Mouse (Mus musculus) E14TG2a.4 (cell line): ENCODE results near the gene Olfr1471.
"Not testable (repeated sequence)": the region's sequence is repeated elsewhere in the genome, so short reads cannot be mapped to it uniquely, and the experiment has no call there.

Source experiments
- H3K27me3 ChIP-seq: 2 replicates; pipeline ENCODE4 v1.6.1; 2014; ENCODE audit warnings: low read length, control low read depth; ENCODE audit not compliant: insufficient read depth
- H3K36me3 ChIP-seq: 2 replicates; pipeline ENCODE4 v1.6.1; 2014; ENCODE audit warnings: low read length, control low read depth; ENCODE audit not compliant: insufficient read depth
- H3K4me1 ChIP-seq: replicated peaks from 2 replicates; pipeline ENCODE4 v1.6.1; 2014; ENCODE audit warnings: low read depth, low read length, control low read depth
- H3K4me3 ChIP-seq: replicated peaks from 2 replicates; pipeline ENCODE4 v1.5.1; 2014; ENCODE audit warnings: mild to moderate bottlenecking, low read length
- H3K9me3 ChIP-seq: 2 replicates; pipeline ENCODE4 v1.6.1; 2014; ENCODE audit warnings: low read length, control low read depth
- CTCF ChIP-seq: conservative IDR thresholded peaks from 2 replicates; pipeline ENCODE4 v1.5.1; 2014; ENCODE audit warnings: low read length
- NANOG ChIP-seq: IDR thresholded peaks from 2 replicates; pipeline ENCODE4 v1.6.1; 2014; ENCODE audit warnings: borderline replicate concordance, low read length, mixed read lengths
- POU5F1 ChIP-seq: IDR thresholded peaks from 2 replicates; pipeline ENCODE4 v1.6.1; 2014; ENCODE audit warnings: low read length, borderline replicate concordance

Gene Olfr1471

GRCm38 (mm10) chr19:13443109-13443508, at the start of gene Olfr1471:
Gene Olfr1471 (plus strand): TSS chr19:13443409.
- not testable (repeated sequence) for H3K36me3 ChIP-seq, H3K27me3 ChIP-seq, H3K9me3 ChIP-seq, H3K4me1 ChIP-seq, H3K4me3 ChIP-seq

GRCm38 (mm10) chr19:13407549-13407948, 35.7 kb upstream of the Olfr1471 start, which contains the start of gene Olfr1469:
Gene Olfr1469 (plus strand): TSS chr19:13407849.
- no peaks in the 10 kb centered on the region for H3K36me3 ChIP-seq
- no peaks in the 10 kb centered on the region for H3K27me3 ChIP-seq

DNA sequence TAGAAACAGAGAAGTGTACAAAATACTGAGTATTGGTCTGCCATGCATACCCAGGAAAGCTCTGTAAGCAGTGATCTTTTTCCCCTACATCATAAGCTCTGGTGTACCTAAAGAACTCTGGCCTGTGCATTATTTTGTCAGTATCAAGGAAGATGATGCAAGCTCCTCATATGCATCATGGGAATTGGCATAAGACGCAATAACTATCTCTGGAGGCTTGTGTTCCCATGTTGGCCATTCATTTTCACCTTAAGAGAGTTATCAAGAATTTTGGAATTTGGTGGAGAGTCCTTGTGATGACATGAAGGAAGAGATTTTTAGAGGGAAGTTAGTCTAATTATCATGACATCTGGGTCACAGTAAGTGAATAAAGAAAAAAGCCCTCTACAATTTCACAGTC, 12.8 kb downstream of the Olfr1471 start, which contains the start of gene Olfr1472:
Olfr1472 (minus strand) TSS at position 101 of the 400 bp plus-strand sequence.
- Histone ChIP-seq H3K9me3 (peaks cover 7% of the 10 kb centered on the region; the same call in 1 of the 2 replicates), H3K4me1 (no peaks in the 10 kb centered on the region), H3K36me3 (no peaks in the 10 kb centered on the region), H3K4me3 (no peak within 1 kb of the TSS), H3K27me3 (no peaks in the 10 kb centered on the region)
- TF ChIP-seq CTCF: no peak
- TF ChIP-seq NANOG: no peak
- TF ChIP-seq POU5F1: no peak

More at GRCm38 (mm10) chr19:13407549-13407948, 35.7 kb upstream of the Olfr1471 start, which contains the start of gene Olfr1469:
- no peak for TF ChIP-seq POU5F1
- no peak for TF ChIP-seq CTCF
- TF ChIP-seq NANOG: no peak
- no peaks in the 10 kb centered on the region for H3K4me1 ChIP-seq
- no peaks in the 10 kb centered on the region for H3K9me3 ChIP-seq
- no peak within 1 kb of the TSS for H3K4me3 ChIP-seq

- not testable (repeated sequence) for H3K4me3 ChIP-seq, H3K4me1 ChIP-seq, H3K27me3 ChIP-seq, H3K36me3 ChIP-seq, H3K9me3 ChIP-seq
Observed at GRCm38 (mm10) chr19:13469265-13469664, 26.1 kb downstream of the Olfr1471 start, which contains the start of gene Olfr1474. Gene Olfr1474 (plus strand): TSS chr19:13469565.

DNA sequence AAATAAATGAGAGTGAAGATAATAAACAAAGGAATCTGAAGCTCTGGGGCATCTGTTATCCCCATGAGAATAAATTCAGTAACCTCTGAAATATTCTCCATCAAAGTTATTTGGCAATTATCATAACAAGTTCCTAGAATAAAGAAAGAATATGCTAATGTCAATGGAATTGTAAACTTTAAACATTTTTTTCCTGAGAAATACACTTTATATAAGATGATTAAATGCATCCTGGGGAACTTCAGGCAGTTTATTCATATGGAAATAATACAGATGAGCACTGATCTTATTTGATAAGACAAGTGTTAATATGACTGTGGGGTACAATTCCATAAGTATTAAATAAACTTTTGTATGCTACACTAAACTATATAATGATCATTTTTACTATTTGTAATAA, 36.9 kb downstream of the Olfr1471 start, which contains the start of gene Olfr1475:
Olfr1475 (minus strand) TSS at position 101 of the 400 bp plus-strand sequence.
- Histone ChIP-seq H3K4me3 (no peak within 1 kb of the TSS), H3K36me3 (no peaks in the 10 kb centered on the region), H3K27me3 (no peaks in the 10 kb centered on the region), H3K4me1 (no peaks in the 10 kb centered on the region), H3K9me3 (no peaks in the 10 kb centered on the region)
- TF ChIP-seq POU5F1: no peak
- no peak for TF ChIP-seq NANOG
- no peak for TF ChIP-seq CTCF

DNA sequence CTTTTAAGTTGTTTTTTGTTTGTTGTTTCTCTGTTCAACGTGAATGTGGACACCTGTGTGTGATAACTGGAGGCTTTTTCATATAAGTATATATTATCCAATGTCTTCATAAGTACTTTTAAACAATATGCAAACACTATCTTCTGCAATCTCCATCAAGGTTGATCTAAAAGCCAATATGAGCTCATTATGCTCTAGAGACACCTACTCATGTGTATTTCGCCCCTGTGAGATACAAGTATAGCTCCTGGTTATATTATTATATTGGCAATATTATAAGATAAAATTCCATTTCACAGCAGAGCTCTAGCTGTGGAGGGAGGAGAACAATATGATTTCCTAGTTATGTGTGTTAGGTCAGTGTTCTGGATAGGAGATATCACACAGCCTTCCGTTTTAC, 57.0 kb downstream of the Olfr1471 start, which contains the start of gene Olfr1477:
Olfr1477 (plus strand) TSS at position 301 of the 400 bp plus-strand sequence.
- no peaks in the 10 kb centered on the region for H3K27me3 ChIP-seq
- no peaks in the 10 kb centered on the region for H3K36me3 ChIP-seq
- TF ChIP-seq POU5F1 (no peak), NANOG (no peak), CTCF (no peak)
- no peaks in the 10 kb centered on the region for H3K9me3 ChIP-seq
- no peaks in the 10 kb centered on the region for H3K4me1 ChIP-seq
- no peak within 1 kb of the TSS for H3K4me3 ChIP-seq
